Mouse (Mus musculus): ENCODE results near the gene Trir.

GRCm38 (mm10) chr8:85062603-85063002 lies 36.0 kb downstream of the Trir start:
- TF ChIP-seq CTCF (IDR thresholded peaks at IDR 0.05; ENCODE audit: low read depth, low read length) = no peak
- TF ChIP-seq POLR2A (IDR thresholded peaks at IDR 0.05; ENCODE audit: extremely low read depth, insufficient read depth, low read length) = no peak
